Mouse (Mus musculus): ENCODE measurements around the gene Chst8. TPM values are rescaled to one million over a fixed set of nuclear protein-coding genes. Genes with fewer than 3 reads are reported as not detected.
A peak's percentile ranks its signal among the peaks of the same experiment; 100 is the strongest.

The Chst8 gene
- total RNA-seq, 2 experiments from 2014 or later = not detected

DNA sequence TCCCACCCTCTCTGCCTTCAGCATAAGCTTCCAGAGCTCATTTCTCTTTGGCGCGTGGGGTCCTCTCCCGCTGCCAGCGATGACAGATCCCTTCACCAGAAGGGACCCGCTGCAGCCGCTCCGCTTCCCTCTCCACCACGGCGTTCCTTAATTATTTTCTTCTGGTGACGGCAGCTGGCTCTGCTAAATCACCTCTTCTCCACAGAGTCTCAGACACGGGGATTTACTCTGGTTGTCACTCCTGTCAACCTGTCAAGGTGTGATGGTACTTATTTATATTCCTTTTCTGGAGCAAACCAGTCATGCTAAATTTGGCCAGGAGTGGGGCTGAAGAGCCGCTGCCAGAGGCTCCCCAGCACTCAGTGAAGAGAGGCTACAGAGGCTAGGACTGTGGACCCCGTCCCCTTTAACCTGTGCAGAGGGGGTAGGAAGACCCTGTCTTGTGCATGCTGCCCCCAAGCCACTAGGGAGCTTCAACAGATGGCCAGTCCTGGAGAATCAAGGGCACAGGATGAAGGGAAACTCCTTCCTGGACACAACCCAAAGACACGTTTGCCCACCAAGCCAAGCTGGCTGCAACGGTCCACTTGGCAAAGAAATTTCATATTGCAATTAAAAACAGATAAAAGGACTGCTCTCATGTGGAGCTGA is 131.6 kb downstream of the Chst8 start:
- ATAC-seq (replicated peaks; ENCODE audit: low FRiP score, poor library complexity, severe bottlenecking) = no peak

DNA sequence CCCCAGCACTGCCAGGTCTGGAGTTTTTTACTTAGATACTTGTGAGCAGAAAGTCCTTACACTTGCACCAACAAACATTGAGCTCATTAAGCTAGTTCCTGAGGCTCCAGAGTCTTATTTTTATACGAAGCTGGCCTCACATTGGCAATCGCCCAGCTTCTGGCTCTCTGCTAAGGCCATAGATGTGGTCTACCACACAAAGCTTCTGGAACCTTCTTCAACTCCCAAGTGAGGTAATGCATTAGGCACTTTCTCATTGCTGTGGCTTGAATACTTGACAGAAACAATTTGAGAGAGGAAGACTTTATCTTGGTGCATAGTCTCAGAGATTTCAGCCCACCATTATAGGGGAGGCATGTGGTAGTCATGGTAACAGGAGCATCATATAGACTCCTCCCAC is 132.6 kb downstream of the Chst8 start:
- no peak for ATAC-seq (replicated peaks; ENCODE audit: low FRiP score, poor library complexity, severe bottlenecking)

DNA sequence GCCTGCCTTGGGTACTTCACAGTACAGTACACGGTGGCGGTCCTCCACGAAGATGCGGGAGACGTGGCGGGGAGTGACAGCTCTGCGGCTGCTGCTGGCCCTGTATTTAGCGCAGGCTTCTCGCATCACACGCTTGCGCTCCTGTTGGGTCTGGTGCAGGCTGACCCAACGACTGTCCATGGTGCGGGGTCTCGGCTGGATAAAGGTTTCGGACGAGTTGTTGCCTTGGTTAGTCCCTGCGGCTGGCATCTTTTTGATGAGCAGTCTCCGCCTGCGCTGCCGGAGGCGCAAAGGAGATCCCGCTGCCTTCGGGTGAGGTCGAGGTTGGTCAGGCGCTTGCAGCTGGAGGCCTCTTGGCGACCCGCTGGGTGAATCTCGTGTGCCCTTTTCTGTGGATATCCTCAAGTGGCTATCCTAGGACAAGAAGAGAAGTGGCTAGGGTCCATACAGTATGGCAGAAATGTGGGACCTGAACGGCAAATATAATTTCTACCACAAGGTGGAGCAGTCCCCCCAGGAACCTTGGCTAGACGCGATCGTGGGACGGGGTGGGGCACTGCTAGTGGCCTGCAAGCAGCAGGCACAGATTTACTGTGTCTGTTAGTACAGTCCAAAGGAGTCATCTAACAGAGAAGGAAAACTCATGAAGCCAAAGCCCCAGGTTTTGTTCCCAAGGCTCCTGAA is 136.5 kb downstream of the Chst8 start:
- no peak for ATAC-seq (replicated peaks; ENCODE audit: low FRiP score, poor library complexity, severe bottlenecking)

DNA sequence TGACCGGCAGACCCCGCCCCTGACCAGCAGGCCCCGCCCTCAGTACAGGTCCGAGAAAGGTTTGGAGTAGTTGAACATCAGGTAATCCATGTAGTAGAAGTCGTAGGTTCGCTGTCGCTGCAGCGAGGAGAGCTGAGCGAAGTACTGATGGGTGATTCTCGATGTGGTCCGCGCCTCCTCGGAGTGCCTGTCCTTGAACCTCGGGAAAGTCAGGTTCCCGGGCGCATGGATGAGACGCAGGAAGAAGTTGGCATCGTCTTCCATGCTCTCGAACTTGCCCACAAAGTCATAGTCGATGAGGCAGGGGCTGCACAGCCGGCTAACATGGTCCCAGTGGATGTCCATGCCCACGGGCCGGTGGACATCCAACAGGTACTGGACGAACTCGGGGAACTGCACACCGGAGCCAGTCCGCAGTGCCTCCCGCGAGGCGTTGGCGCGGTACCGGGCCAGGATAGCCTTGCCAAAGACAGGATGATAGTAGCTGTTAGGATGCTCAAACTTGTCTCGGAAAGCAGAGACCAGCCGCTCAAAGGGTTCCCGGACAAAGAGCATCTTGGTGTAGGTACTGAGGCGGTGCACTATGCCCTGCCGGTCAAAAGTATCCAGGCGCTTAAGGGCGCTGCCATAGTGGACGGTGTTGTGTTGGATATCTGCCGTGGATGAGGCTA is 137.3 kb downstream of the Chst8 start:
- no peak for ATAC-seq (replicated peaks; ENCODE audit: low FRiP score, poor library complexity, severe bottlenecking)

DNA sequence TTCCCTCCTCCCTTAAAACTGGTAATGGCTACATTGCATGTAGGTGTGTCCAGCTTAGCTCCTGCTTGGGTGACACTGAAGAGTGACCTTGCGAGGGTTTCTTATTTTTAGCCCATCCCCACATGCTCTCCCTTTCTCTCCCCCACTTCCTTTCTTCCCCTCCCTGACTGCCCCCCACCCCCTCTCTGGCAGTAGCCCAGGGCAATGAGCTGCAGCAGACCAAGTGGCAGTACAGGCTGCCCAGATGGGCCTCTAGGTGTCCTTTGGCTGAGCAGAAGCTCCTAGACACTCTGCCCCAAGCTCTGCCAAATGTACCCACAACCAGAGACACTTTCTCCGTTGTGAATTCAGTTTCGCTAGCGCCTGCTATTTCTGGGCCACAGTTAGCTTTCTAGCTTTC is 139.6 kb downstream of the Chst8 start:
- ATAC-seq (replicated peaks; ENCODE audit: low FRiP score, poor library complexity, severe bottlenecking) = no peak

DNA sequence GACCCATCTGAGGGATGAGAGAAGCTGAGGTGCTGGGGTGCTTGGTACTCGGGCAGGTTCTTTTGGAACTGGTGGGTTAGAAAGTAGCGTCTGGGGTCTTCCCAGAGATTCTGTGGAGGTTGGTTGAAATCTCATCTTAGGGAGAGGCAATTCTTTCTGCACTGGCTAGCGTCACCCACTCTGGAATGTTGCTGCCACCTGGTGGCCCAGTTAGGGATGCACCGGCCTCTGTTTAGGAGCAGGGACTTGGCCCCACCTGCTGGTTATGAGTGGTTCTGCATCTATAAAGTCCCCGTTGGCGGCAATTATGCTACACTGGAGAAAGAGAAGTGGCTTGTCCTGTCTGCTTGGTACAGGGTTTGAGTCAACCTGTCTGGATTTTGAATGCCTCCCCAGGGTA is 140.6 kb downstream of the Chst8 start:
- ATAC-seq (replicated peaks; ENCODE audit: low FRiP score, poor library complexity, severe bottlenecking) = peak; percentile 78

DNA sequence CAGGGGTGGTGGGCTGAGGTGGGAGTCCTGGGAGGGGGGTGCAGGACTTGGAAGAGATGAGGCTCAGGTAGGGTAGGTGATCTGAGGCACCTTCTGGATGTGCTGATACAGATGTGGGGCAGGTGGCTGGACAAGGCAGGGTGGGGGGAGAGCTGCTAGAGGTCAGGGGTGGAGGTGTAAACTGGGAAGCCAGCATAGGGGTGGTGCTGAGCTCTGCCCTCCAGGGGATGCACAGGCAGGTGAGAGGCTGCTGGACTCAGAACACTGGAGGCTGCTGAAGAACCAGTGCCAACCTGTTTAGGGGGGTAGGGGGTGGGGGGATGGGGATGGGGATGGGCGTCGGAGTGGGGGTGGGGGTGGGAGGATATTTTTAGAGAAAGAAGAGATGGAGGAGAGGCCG is 141.7 kb downstream of the Chst8 start:
- no peak for ATAC-seq (replicated peaks; ENCODE audit: low FRiP score, poor library complexity, severe bottlenecking)

DNA sequence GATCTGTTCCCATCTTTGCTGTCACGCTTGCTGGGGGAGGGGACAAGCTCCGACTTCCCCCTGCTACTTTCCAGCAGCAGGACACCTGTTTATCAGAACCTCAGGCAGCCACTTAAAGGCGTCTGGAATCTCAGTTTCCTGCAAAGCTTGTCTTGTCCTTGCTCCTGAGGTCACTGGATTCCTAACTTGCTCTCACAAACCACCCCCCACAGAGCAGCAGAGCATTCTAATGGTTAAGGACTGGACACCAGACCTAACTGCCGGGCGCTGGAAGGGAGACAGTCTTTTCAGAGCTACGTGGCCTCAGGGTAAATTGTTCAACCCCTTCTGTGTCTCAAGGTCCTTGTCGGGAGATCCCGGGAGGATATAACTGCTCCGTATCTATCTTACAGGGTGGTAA is 143.2 kb downstream of the Chst8 start:
- no peak for ATAC-seq (replicated peaks; ENCODE audit: low FRiP score, poor library complexity, severe bottlenecking)

DNA sequence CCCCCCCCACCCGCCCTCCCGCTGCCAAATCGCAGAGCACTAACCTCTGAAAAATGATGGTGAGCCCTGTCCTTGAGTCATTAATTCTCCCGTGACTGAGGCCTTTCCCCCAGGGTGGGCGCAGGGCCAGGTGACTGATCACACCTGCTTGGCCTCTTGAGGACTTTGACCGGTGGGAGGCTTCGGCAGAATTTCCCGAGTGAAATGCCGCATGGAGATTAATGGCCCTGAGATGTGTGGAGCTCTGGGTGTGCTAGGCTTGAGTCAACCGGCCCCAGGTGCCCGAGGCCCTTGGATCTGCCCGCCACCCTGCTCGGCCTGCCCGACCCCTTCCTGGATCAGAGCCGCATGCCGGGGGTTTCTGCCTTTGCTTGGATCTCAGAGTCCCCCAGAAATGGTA is 144.6 kb downstream of the Chst8 start:
- ATAC-seq (replicated peaks; ENCODE audit: low FRiP score, poor library complexity, severe bottlenecking) = no peak

DNA sequence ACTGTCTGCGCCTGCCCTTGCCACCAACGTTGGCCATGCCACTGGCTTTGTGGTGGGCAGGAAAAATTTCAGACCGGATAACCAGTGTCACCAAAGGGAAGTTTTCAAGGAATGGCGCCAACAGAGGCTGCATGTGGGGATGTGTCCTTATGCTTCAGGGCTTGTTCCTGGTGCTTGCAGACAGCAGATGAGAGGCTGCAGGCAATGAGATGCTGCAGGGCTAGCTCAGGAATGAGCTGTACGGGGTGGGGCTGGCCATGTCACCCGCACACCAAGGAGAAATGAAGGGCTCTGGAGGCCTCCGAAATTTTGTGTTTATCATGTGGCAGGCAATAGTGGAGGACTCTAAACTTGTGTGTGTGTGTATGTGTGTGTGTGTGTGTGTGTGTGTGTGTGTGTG is 149.4 kb downstream of the Chst8 start:
- ATAC-seq (replicated peaks; ENCODE audit: low FRiP score, poor library complexity, severe bottlenecking) = no peak

DNA sequence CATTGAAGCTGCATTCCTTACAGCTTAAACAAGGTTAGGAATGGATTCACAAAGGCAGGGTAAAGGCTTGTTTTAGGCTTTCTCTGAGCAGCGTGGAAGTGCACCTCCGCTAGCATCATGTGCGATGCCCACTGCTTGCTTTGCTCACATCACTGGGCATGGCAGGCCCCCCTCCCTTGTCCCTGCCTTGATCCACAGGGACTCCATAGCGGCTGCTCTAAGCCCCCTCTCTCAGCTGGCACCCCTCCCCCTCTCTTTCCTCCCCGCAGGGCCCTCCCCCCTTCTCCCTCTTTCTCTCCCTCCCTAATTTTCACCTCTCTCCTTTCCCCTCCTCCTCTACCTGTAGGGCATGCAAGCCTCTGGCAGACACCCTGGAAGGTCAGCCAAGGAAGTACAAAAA is 150.3 kb downstream of the Chst8 start:
- ATAC-seq (replicated peaks; ENCODE audit: low FRiP score, poor library complexity, severe bottlenecking) = no peak

DNA sequence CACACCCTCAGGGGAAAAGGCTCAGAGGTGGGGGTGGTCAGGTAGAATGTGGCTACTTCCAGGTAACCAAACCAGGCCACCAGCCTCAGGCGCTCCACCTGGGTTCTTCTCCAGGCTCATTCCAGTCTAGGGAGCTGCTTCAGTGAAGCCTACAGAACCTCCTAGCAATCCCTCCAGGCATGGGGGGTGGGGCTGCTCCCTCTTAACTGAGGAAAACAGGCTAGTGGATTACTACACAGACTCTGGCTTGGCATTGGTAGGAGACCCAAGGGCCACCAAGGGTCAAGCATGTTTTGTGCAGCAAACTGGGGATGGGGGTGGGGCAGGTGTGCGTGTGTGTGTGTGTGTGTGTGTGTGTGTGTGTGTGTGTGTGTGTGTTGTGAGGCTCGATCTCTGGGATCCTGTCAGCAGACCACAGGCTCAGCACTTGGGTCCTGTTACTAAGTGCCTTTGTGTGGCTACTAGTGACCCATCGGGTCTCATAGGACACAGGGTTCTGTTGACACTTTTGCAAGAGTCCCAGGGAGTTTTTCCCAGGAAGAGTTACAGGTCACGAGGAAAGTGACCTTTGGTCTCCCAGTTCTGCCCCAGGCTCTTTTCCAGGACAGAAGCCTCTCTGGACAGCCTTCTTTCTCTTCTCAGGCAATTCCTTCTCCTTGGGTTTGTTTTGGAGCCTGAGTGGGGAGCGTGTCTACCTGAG is 153.0 kb downstream of the Chst8 start:
- no peak for ATAC-seq (replicated peaks; ENCODE audit: low FRiP score, poor library complexity, severe bottlenecking)

DNA sequence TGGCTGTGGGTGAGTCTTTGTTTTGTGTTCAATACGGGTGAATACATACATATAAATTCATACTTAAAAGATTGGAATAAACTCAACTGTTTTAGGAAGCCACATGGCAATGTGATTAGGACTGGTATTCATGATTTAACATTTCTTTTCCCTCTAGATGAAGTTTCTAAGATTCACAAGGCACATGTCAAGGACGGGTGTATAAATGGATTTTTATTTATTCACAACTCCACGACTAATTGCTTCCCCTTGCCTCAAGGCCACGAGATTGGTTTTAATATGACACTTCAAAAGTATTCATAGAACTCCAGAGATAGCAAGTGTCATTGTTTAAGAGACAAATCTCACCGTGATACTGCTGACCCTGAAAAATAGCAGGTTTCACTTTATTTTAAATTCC is 155.9 kb downstream of the Chst8 start, which contains the start of gene Kctd15:
Kctd15 (minus strand) TSS at position 101 of the 400 bp plus-strand sequence.
- no peak for ATAC-seq (replicated peaks; ENCODE audit: low FRiP score, poor library complexity, severe bottlenecking)

DNA sequence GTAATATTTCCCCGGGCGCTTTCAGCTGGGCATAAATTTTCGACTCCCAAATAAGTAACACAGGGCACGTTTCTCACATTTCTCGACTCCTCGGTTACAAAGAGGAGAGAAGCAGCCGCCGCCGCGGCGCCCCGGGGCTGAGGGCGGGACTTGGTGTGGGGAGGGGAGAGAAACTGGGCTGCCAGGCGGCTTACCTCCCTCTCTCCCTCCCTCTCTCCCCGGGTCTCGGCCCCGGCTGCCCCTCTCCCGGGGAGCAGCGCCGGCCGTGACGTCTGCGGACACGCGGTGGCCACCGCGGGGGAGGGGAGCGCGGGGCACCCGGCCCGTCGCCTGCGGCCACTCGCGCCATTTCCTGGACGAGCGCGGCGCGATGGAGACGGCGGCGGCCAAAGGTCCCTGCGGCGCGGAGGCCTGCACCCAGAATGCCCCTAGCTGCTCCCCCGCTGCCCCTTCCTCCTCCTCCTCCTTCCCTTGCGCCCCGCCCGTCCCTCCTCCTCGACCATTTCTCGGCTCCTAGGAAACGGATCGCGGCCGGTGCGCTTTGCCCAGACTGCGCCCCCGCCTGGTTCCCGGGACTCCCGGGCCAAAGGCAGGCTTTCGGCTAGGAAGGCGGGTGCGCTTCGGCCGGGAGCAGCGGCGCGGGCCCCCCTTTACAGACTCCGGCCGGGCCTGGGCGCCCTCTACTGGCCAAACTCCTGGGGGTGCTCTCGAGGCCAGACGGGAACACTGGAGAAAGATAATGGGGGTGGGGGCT is 157.2 kb downstream of the Chst8 start:
- no peak for ATAC-seq (replicated peaks; ENCODE audit: low FRiP score, poor library complexity, severe bottlenecking)

DNA sequence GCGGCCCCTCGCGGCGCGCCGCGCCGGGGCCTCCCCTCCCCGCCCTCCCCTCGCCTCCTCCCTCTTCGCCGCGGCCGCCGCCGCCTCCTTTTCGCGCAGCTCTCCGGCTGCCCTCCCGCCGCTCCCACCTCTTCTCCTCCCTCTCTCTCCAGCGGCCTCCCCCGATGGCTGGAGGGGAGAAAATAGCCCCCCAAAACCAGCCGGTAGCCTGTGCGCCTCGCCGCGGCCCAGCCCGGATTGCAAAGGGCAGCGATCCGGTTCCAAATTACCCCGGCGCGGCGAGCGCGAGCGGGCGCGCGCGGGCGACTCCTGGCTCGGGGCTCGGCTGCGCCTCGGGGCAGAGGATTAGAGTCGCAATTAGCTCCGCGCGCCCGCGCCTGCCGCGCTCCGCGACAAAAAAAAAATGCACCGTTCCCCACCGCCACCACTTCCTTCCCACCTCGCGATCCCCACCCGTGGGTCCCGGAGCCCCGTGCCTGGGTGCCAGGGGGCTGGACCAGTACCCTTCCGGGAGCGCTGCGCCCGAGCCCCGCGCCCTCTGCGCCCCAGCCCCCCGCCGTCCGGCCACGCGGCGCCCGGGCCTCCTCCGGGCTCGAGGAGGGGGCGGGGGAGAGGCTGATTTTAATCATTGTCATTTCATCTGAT is 157.9 kb downstream of the Chst8 start:
- ATAC-seq (replicated peaks; ENCODE audit: low FRiP score, poor library complexity, severe bottlenecking) = no peak

DNA sequence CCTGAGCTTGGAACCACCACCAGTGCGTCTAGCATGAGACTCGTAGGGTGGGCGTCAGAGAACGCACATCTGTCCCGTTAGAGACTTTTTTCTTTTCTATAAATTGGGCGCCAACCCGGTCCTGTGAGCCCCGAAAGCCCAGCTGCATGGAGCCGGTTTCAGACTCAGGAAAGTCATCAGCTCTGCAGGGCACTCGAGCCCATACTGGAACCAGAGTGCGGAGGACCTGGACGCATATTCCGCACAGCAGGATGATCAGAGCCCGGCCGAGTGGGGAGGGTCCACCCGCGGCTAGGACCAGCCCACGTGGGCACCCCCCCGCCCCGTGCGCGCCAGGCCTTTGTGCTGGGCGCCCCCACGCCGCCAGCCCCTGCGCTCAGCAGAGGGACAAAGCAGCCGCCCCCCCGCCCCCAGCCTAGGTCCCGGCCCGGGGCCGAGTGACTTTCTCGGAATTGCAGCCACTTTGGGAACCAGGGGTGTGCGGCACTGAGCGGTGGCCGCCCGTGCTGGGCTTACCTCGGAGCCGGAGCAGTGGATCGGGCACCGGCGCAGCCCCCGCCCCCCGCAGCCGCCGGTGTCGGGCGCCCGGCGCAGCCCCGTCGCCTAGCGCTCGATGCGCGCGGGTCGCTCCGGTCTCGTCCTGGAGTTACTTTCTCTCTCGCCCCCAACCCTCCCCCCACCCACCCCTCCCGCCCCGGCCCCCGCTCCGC is 158.6 kb downstream of the Chst8 start:
- ATAC-seq (replicated peaks; ENCODE audit: low FRiP score, poor library complexity, severe bottlenecking) = no peak

DNA sequence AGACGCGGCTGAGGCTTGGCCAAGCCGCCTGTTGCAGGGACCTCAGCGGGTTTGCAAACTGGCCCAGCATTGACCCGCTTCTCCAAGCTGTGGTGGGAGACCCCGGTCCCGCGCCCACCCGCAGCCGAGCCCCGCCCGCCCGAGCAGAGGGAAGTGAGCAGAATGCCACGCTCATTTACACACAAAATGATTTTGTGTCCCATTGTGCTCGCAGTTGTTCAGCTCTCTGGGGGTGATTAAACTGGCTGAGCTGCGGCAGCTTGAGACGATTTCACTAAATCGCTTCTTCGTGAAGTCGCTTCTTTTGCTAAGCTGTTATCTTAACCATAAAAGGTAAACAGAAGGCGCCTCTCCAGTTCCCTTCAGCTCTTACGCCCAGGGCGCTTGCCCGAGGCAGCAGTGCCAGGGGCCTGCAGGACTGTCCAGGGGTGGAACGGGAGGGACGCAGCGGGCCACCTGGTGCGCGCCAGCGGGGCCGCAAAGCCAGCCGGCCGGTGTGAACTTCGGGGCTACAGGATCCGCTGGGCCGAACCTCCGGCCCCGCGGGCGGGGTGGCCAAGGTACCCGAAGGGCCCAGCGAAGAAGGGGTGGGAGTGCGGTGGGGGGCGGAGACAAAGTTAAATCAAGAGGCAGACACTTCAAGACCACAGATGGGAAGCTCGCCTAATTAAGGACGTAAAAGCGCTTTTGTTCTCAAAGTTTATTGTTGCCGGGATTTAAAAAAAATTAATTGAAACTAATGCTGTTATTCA is 159.6 kb downstream of the Chst8 start:
- ATAC-seq (replicated peaks; ENCODE audit: low FRiP score, poor library complexity, severe bottlenecking) = no peak

DNA sequence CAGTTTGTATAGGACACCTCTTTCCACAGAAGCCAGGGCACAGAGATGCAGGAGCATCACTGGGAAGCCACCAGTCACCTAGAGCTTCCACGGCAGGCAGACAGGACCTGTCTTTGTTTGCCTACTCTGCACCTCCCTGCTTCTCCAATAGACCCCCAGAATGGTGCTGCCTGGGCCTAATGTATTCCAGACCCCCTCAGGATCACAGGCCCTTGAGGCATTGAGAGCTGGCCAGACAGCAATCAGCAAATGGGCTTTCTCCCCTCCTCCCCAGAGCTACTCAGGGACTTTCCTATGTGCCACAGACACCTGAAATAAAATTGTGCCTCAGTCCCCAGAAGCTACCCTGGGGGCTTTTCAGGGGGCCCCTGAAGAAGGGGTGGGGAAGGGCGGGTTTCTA is 161.1 kb downstream of the Chst8 start:
- no peak for ATAC-seq (replicated peaks; ENCODE audit: low FRiP score, poor library complexity, severe bottlenecking)

Data from erythroblast, adult 5-6 weeks (primary cell).